Mouse (Mus musculus): ENCODE measurements around the gene Atg13.

The Atg13 gene

DNA sequence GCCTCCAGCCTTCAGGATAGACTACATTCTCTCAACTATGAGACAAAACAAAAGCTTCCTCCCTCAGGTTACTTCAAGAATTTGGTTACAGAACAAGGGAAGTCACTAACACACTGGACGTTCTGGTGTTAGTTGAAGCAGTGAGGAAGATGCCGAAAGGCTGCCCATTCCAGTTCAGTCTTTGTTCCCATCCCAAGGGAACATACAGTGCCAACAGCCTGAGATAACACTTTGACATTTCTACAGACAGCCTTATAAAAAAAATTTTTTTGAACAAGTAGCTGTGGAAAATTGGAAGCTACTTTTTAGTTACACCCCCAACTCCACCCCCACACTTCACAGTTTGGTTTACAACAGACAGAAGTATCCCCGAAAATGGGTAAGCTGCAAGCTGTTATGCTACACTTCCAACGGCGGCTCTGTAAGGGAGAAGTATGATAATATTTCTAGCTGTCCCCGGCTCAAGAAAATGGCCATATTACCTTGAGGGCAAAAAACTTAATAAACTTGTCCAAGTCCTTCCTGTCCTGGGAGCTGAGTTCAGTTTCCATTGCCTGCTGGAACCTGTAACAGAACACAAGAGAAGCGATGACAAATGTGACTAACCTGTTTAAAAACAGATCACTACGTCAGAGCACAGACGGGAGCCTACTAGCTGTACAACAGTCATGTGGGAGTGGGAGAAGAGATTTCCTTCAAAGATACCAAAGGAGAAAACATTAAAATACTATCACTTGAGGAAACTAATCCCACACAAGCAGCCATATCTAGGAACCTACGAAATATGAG, 14.7 kb downstream of the Atg13 start:
- in situ Hi-C loops (cut with MboI; ENCODE audit: unreplicated experiment in 2 of 2): no loop called here

DNA sequence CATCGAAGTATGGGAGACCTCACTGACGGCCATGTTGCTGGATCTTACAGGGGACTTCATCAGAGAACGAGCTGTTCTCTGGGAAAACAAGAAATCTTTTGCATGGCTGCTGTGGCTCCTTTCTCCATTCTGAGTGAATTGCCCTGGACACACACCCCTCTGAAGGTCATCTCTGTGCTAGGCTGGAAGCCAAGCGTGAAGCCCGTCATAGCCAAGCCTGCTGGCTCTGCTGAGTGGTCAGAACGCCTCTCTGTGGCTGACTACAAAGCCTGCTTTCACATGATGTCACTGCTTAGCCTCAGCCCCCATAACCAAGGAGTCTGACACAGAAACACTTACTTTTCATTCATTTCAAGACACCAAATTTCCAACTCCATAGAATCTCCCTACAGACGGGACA, 20.9 kb downstream of the Atg13 start:
- in situ Hi-C loops (cut with MboI; ENCODE audit: unreplicated experiment in 2 of 2): no loop called here

DNA sequence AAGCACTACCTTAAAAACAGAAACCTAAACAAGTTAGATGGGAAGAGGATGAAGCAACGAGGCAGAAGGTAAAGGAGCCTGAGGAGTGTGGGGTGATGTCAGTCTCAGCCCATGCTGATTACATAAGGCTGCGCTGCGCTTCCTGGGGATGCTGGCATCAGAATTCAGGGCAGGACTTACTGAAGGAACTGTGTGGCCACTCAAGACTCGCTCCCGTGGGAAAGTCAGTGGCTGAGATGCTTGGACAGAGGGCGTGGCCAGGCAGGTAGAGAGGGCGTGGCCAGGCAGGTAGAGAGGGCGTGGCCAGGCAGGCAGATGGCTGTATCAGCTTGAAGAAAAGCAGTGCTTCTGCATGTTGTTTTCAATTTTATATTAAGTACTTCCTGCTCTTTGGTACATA, 26.5 kb downstream of the Atg13 start:
- in situ Hi-C loops (cut with MboI; ENCODE audit: unreplicated experiment in 2 of 2): no loop called here

DNA sequence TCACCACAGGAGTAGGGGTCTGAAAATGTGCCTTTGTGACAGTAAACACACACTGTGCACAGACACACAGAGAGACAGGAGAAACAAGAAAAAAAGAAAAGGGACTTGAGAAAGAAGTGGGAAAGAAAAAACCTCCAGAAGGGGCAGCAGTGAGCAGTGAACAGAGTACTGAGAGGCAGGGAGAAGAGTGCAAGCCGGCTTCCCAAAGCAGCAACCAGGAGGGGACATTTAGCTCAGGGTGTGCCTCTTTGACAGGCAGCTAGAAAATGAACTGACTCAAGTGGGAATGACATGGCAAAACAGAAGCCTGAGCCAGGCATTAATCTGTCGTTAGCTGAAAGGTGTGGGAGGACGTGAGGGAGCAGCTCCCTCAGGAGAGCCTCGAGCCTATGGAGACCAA, 27.5 kb downstream of the Atg13 start:
- in situ Hi-C loops (cut with MboI; ENCODE audit: unreplicated experiment in 2 of 2): no loop called here

DNA sequence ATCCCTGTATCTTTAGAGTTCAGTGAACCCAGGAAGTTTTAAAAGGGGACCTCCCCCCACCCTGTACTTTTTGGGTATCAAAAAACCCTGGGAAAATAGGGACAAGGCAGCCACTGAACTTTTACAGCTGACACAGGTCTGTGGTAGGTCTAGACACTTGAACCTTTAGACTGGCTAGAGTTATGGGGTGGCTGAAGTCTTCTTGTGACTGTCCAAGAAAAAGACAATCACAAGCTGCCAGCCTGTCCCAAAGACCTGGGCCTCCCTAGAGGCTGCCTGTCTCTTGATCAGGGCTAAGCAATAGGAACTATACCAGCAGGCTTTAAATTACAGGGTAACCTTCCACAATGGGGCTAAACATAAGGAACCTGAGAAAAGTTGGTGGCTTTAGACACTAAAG, 33.4 kb downstream of the Atg13 start:
- in situ Hi-C loops (cut with MboI; ENCODE audit: unreplicated experiment in 2 of 2): no loop called here

DNA sequence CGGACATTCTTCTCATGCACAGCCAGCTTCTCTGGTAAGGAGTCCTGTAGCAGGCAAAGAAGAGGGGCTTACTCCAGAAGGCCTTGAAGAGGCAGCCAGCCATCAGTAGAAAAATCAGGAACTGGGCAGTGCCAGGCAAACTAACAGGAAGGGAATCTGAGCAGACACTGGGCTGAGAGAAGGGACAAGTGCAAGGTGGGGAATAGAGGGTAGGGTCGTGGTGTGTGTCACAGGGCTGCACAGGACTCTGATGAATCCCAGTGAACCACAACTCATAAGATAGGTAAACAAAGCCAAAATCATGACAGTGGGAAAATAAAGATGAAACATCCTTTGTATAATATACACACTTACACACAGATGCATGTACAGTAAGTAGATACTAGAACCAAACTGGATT, 34.0 kb downstream of the Atg13 start:
- in situ Hi-C loops (cut with MboI; ENCODE audit: unreplicated experiment in 2 of 2): no loop called here

DNA sequence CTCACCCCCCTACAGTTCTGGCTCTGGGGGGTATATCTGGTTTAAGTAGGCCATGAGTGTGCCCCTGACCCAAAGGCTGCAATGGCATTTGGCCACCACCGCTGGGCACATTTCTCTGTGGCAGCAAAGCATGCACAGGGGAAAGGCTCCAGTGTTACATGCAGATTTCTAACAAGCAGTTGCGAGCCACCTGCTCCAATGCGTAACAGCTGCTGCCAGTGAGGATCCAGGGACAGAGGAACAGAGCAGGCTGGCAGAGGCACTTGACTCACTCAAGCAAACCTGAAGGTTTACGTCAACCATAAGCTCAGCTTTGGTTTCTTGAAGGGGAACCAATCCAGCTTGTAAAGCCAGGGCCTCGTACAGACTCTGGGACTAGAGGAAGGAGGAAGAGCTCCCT, 35.5 kb downstream of the Atg13 start:
- in situ Hi-C loops (cut with MboI; ENCODE audit: unreplicated experiment in 2 of 2): no loop called here

- in situ Hi-C loops (cut with MboI; ENCODE audit: unreplicated experiment in 2 of 2): no loop called here
Observed at GRCm38 (mm10) chr2:91673587-91673986, 36.8 kb downstream of the Atg13 start.

DNA sequence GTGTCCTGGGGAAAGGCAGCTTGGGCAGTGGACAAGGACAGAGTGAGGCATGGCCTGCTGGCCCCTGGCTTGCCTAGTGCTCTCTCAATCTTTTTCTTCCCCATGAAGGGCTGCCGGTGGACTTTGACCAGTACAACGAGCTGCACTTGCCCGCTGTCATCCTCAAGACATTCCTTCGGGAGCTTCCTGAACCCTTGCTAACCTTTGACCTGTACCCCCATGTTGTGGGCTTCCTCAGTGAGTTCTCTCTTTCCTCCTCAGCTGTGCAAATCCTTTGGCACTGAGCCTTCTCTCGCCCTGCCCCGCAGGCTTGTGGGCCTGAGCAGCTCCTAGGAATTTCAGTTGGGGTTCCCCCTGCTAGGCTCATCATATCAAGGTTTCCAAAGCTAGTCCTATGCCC, 40.3 kb downstream of the Atg13 start:
- in situ Hi-C loops (cut with MboI; ENCODE audit: unreplicated experiment in 2 of 2): no loop called here

DNA sequence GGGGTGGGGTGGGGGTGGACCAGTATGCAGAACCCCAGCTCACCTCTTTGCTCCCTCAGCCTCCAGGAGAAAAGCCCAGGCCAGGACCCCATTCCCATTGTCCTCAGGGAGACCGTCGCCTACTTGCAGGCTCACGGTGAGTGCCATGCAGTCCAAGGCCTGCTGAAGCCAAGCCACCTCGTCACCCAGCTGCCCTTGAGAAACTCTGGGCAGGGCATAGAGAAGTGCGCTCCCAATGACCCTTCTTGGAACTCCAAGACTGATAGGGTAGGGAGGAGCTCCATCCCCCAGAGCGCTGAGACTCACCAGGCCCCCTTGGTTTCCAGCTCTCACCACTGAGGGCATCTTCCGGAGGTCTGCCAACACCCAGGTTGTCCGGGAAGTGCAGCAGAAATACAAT, 41.0 kb downstream of the Atg13 start:
- in situ Hi-C loops (cut with MboI; ENCODE audit: unreplicated experiment in 2 of 2): no loop called here

GRCm38 (mm10) chr2:91667747-91668146, 42.6 kb downstream of the Atg13 start:
- in situ Hi-C loops (cut with MboI; ENCODE audit: unreplicated experiment in 2 of 2): no loop called here

- in situ Hi-C loops (cut with MboI; ENCODE audit: unreplicated experiment in 2 of 2): no loop called here
Observed at GRCm38 (mm10) chr2:91666386-91666910, 43.9 kb downstream of the Atg13 start.

DNA sequence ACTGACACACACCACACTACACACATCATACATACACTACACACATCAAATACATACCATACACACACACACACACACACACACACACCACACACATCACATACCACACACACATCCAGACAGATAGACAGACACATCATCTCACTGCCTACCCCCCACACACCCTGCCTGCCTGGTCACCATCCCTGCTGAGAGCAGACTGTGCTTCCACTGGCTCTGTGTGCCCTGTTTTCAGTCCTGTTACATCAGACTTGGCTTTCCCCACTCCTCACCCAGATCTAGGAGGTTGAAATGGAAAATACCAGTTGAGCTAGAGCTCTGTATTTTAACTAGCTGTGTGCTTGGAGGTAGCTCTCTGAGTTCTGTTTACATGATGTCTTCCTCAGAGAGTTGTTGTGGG, 45.6 kb downstream of the Atg13 start:
- in situ Hi-C loops (cut with MboI; ENCODE audit: unreplicated experiment in 2 of 2): no loop called here

- in situ Hi-C loops (cut with MboI; ENCODE audit: unreplicated experiment in 2 of 2): no loop called here
Observed at GRCm38 (mm10) chr2:91660981-91661380, 49.4 kb downstream of the Atg13 start.

DNA sequence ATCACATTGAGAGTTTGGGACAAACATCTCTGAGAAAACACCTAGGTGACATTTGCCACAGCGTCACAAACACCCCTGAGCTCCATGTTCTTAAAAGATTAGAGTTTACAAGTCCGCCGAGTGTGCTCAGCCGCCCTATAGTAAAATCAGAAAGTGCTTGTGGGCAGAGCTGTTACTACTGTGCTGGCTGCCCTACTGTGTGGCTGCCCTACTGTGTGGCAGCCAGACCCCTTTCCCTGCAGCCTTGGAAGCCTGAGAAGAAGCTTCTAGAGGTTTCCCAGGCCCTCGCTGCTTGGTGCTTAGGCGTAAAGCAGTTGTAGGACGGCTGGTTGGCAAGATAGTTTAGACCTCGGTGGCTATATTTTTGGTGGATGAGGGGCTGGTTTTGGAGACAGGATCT, 50.7 kb downstream of the Atg13 start:
- in situ Hi-C loops (cut with MboI; ENCODE audit: unreplicated experiment in 2 of 2): no loop called here

DNA sequence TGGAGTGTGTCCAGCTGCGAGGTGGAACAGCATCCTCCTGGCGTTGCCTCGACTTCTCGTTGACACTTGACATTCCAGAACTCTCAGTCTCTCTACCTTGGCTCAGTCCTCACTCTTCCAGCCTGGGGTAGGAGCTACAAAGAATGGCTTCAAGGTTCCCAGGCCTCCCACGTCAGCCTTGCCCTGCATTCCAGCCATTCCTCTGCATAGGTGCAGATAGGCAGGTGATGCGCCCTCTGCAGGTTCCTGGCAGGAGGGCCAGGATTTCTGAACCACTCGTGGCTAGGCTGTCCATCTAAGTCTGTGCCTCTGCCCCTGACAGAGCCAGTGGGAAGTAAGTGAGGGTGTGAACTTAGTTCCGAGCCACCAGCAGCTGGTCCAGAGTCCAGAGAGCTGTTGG, 53.6 kb downstream of the Atg13 start:
- in situ Hi-C loops (cut with MboI; ENCODE audit: unreplicated experiment in 2 of 2): no loop called here

DNA sequence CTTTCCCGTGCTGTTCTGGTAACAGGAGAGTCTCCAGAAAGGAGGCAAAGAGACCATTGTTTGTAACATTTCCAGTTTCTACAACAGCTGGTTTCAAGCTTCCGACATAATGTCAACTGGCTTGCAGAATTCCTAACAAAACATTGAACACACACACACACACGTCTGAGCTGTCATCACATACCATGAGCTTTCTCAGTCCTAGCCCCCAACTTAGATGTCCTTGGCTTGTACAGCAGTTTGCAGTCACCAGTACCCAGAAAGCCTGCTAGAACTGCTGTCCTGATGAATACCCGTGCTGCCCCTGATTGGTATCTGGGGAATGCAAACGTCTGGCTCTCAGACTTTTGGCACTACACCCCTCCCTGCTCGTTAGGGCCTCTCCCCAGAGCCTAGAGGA, 54.5 kb downstream of the Atg13 start:
- in situ Hi-C loops (cut with MboI; ENCODE audit: unreplicated experiment in 2 of 2): no loop called here

DNA sequence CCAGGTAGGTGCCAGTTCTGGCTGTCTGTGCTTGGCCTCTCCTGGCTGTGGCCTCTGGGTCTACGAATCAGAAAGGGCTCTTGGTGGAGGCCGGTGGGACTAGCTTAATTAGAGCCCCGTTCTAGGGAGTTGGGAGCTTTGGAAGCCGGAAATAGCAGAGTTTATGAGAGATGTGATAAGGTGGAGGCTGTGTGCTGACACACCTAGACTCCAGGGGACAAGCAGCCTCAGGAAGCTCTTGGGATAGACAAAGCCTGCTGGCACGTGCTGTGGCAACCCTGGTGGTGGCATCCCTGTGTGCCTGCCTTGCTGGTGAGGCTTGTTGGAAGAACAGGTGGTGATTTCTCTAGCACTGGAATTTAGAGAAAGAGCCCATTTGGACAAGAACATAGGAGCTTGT, 55.0 kb downstream of the Atg13 start:
- in situ Hi-C loops (cut with MboI; ENCODE audit: unreplicated experiment in 2 of 2): no loop called here

DNA sequence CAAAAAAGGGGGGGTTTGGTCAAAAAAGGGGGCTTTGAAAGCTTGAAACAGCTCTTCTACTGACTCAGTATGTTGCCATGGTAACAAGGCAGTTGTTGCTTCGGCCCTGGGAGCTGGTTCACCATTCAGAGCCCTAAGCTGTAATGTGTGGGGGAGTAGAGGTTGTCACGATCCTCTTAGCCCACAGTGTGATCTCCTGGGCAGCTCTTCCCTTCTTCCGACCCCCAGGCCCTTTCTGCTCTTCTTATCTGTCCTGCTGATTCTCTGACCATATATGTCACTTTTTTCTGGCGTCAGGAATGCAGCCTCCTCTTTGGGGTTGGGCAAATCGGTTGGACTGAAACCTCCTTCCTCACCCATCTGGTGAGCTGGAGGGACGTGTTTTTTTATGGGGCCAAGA, 57.5 kb downstream of the Atg13 start:
- in situ Hi-C loops (cut with MboI; ENCODE audit: unreplicated experiment in 2 of 2): no loop called here

GRCm38 (mm10) chr2:91651458-91652258, 58.7 kb downstream of the Atg13 start:
- in situ Hi-C loops (cut with MboI; ENCODE audit: unreplicated experiment in 2 of 2): no loop called here

DNA sequence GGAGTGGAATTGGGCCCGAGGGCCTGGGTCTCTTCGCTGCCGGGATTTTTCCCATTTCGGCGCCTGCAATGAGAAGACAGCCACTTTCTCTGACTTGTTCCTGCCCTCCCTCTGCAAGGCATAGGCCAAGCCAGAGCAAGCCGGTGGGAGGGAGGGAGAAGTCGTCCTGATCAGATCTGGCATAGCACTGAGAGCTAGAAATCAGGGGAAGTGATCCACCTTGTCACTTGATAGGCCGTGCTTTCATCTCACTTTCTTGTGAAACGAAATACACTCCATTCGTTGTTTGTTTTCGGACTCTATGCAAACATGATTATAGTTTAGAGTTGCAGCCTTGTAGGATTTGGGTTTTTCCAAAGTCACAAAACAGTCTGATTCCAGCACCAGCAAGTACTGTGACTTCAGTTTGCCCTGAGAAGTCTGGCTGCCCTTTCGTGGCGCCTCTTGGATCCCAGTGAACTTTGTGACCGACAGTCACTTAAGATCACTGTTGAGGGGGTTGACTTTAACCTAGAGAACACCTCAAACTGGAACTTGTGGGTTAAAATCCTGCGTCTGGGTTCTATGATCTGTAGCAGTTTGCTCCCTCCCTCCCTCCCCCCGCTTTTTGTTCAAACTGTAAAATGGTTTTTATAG, 59.9 kb downstream of the Atg13 start:
- in situ Hi-C loops (cut with MboI; ENCODE audit: unreplicated experiment in 2 of 2): no loop called here

Measured in v-Abl transformed pro-B cells (cell line).